Mouse (Mus musculus): ENCODE measurements around the gene Mgat4a.
"Not testable (repeated sequence)": the region's sequence is repeated elsewhere in the genome, so short reads cannot be mapped to it uniquely, and the experiment has no call there.

The Mgat4a gene

GRCm38 (mm10) chr1:37532533-37532840 lies 8.3 kb downstream of the Mgat4a start:
- DNase-seq (ENCODE audit: low spot score in 2 of 2): no peak

- no peak for DNase-seq (ENCODE audit: low spot score in 2 of 2)
These were observed 8.9 kb downstream of the Mgat4a start for GRCm38 (mm10) chr1:37531654-37532532.

GRCm38 (mm10) chr1:37530061-37530460 lies 10.8 kb downstream of the Mgat4a start:
- no peak for DNase-seq (ENCODE audit: low spot score in 2 of 2)

GRCm38 (mm10) chr1:37526257-37526656 lies 14.6 kb downstream of the Mgat4a start:
- no peak for DNase-seq (ENCODE audit: low spot score in 2 of 2)

- DNase-seq (ENCODE audit: low spot score in 2 of 2): no peak
These were observed 16.1 kb downstream of the Mgat4a start for GRCm38 (mm10) chr1:37524669-37525068.

- not testable (repeated sequence) for DNase-seq (ENCODE audit: low spot score in 2 of 2)
These were observed 16.7 kb downstream of the Mgat4a start for GRCm38 (mm10) chr1:37524122-37524521.

GRCm38 (mm10) chr1:37523548-37523947 lies 17.3 kb downstream of the Mgat4a start:
- DNase-seq (ENCODE audit: low spot score in 2 of 2): not testable (repeated sequence)

- DNase-seq (ENCODE audit: low spot score in 2 of 2): no peak
These were observed 18.7 kb downstream of the Mgat4a start for GRCm38 (mm10) chr1:37522101-37522500.

GRCm38 (mm10) chr1:37518791-37519190 lies 22.0 kb downstream of the Mgat4a start:
- DNase-seq (ENCODE audit: low spot score in 2 of 2): no peak

- DNase-seq (ENCODE audit: low spot score in 2 of 2): no peak
These were observed 22.6 kb downstream of the Mgat4a start for GRCm38 (mm10) chr1:37518124-37518720.

GRCm38 (mm10) chr1:37512961-37513431 lies 27.8 kb downstream of the Mgat4a start:
- no peak for DNase-seq (ENCODE audit: low spot score in 2 of 2)

GRCm38 (mm10) chr1:37512109-37512640 lies 28.6 kb downstream of the Mgat4a start:
- DNase-seq (ENCODE audit: low spot score in 2 of 2): no peak

GRCm38 (mm10) chr1:37510193-37510592 lies 30.6 kb downstream of the Mgat4a start:
- DNase-seq (ENCODE audit: low spot score in 2 of 2): no peak

GRCm38 (mm10) chr1:37509437-37509836 lies 31.4 kb downstream of the Mgat4a start:
- DNase-seq (ENCODE audit: low spot score in 2 of 2): no peak

GRCm38 (mm10) chr1:37505348-37505730 lies 35.5 kb downstream of the Mgat4a start:
- DNase-seq (ENCODE audit: low spot score in 2 of 2): no peak

- no peak for DNase-seq (ENCODE audit: low spot score in 2 of 2)
These were observed 36.0 kb downstream of the Mgat4a start for GRCm38 (mm10) chr1:37504716-37505347.

- no peak for DNase-seq (ENCODE audit: low spot score in 2 of 2)
These were observed 37.2 kb downstream of the Mgat4a start for GRCm38 (mm10) chr1:37503656-37504055.

- DNase-seq (ENCODE audit: low spot score in 2 of 2): no peak
These were observed 38.5 kb downstream of the Mgat4a start for GRCm38 (mm10) chr1:37502354-37502753.

- no peak for DNase-seq (ENCODE audit: low spot score in 2 of 2)
These were observed 40.1 kb downstream of the Mgat4a start for GRCm38 (mm10) chr1:37500723-37501122.

- not testable (repeated sequence) for DNase-seq (ENCODE audit: low spot score in 2 of 2)
These were observed 41.4 kb downstream of the Mgat4a start for GRCm38 (mm10) chr1:37499395-37499794.

GRCm38 (mm10) chr1:37498911-37499310 lies 41.9 kb downstream of the Mgat4a start:
- DNase-seq (ENCODE audit: low spot score in 2 of 2): no peak

GRCm38 (mm10) chr1:37496591-37497280 lies 44.1 kb downstream of the Mgat4a start:
- DNase-seq (ENCODE audit: low spot score in 2 of 2): no peak
